Mouse (Mus musculus) midbrain, postnatal 0 days (tissue): ENCODE results near the gene Cabs1. TPM values are rescaled to one million over a fixed set of nuclear protein-coding genes. Genes with fewer than 3 reads are reported as not detected.

Experiments used
- ATAC-seq: fragments of 200-750 bp; cut with Nextera tagmentation; 2 replicates; pipeline ENCODE4 v1.8.0; 2017; ENCODE audit warnings: moderate number of reproducible peaks, mild to moderate bottlenecking, moderate TSS enrichment, moderate library complexity; ENCODE audit not compliant: low FRiP score
- DNase-seq: peaks from one replicate; pipeline ENCODE4 v3.0.0-alpha.2; 2015; ENCODE audit warnings: low spot score
- H3K27ac ChIP-seq: fragments of 300-500 bp; sonication (generic); 2 replicates; pipeline ENCODE4 v1.5.1; 2014; ENCODE audit warnings: low read depth, mild to moderate bottlenecking, low read length, mixed read lengths
- H3K27me3 ChIP-seq: fragments of 300-500 bp; sonication (generic); 2 replicates; pipeline ENCODE4 v1.6.1; 2014; ENCODE audit warnings: low read length, control low read depth, mixed read lengths; ENCODE audit not compliant: insufficient read depth
- H3K36me3 ChIP-seq: fragments of 300-500 bp; sonication (generic); 2 replicates; pipeline ENCODE4 v1.6.1; 2014; ENCODE audit warnings: low read length, control low read depth, mixed read lengths; ENCODE audit not compliant: insufficient read depth
- H3K4me1 ChIP-seq: fragments of 300-500 bp; sonication (generic); 2 replicates; pipeline ENCODE4 v1.6.1; 2014; ENCODE audit warnings: mild to moderate bottlenecking, control low read depth, antibody characterized with exemption, low read length, mixed read lengths; ENCODE audit not compliant: insufficient read depth
- H3K4me2 ChIP-seq: fragments of 300-500 bp; sonication (generic); 2 replicates; pipeline ENCODE4 v1.6.1; 2014; ENCODE audit warnings: low read depth, mild to moderate bottlenecking, low read length, mixed read lengths; ENCODE audit not compliant: poor library complexity, severe bottlenecking
- H3K4me3 ChIP-seq: fragments of 300-500 bp; sonication (generic); 2 replicates; pipeline ENCODE4 v1.5.1; 2014; ENCODE audit warnings: low read depth, mild to moderate bottlenecking, low read length, moderate library complexity
- H3K9ac ChIP-seq: fragments of 300-500 bp; sonication (generic); replicated peaks from 2 replicates; pipeline ENCODE4 v1.6.1; 2014; ENCODE audit warnings: mild to moderate bottlenecking, low read length, moderate library complexity, mixed read lengths; ENCODE audit not compliant: poor library complexity, severe bottlenecking
- H3K9me3 ChIP-seq: fragments of 300-500 bp; sonication (generic); 2 replicates; pipeline ENCODE4 v1.6.1; 2016; ENCODE audit warnings: low read length, control low read depth
- CTCF ChIP-seq: IDR thresholded peaks from 2 replicates; pipeline ENCODE4 v1.5.1; 2016; ENCODE audit warnings: antibody characterized with exemption, mild to moderate bottlenecking
- WGBS: fragments of 180-500 bp; shearing (Covaris S2); extraction: QIAGEN DNeasy Blood & Tissue Kit; methylation state at CpG from one replicate; pipeline ENCODE4 v1.1.7; 2014; 5-methylcytosine and 5-hydroxymethylcytosine counted together
- polyA plus RNA-seq: library from polyadenylated mRNA; unstranded; fragments of >200 nt; fragmentation: Nextera tagmentation; extraction: Ambion mirVana; gene quantifications from 2 replicates; pipeline ENCODE4 v1.2.1, GENCODE M21; 2015
- total RNA-seq: library from RNA; depleted of rRNA; stranded (reverse); fragments of >200 nt; gene quantifications from 2 replicates; pipeline ENCODE4 v1.2.3, GENCODE M21; 2014; rRNA removed

Gene Cabs1
- total RNA-seq: not detected in 2 replicates
- polyA plus RNA-seq: not detected in 2 replicates

DNA sequence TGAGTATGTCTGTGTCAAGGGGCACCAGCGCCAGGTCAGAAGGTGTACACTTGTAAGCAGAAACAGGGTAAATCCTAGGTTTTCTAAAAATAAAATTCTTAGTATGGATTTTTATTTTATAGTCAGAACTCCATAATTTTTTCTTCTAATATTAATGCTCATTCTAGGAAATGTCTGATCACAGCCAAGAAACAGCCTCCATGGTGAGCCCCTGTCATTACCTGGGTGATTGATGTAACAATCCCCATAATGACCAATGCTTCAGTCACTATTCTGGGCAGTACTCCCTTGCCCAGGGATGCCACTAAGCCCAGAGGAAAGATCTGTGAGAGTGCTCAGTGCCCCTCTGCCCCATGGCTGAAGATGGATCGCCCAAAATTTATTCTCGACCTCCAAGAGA, at the start of gene Cabs1:
TSS of gene Cabs1 (plus strand) at position 301 of the 400 bp plus-strand sequence.
- Histone ChIP-seq H3K27me3 (no peaks in the 10 kb centered on the region), H3K4me3 (no peak within 1 kb of the TSS), H3K4me2 (no peak within 1 kb of the TSS), H3K9ac (no peak within 1 kb of the TSS), H3K27ac (no peak within 1 kb of the TSS), H3K9me3 (no peaks in the 10 kb centered on the region), H3K4me1 (no peaks in the 10 kb centered on the region), H3K36me3 (no peaks in the 10 kb centered on the region)
- DNase-seq (no peak), ATAC-seq (no peak)
- no peak for TF ChIP-seq CTCF
- 89% methylated on average over 3 of the region's 3 CpGs for WGBS

- no peak for ATAC-seq
- Histone ChIP-seq H3K9ac (no peak overlapping the region), H3K27me3 (no peaks in the 10 kb centered on the region), H3K9me3 (no peaks in the 10 kb centered on the region), H3K27ac (no peak overlapping the region), H3K4me3 (no peak overlapping the region), H3K36me3 (no peaks in the 10 kb centered on the region), H3K4me2 (no peak overlapping the region), H3K4me1 (no peaks in the 10 kb centered on the region)
- no peak for DNase-seq
- no peak for TF ChIP-seq CTCF
- WGBS: 41% methylated on average over 1 of the region's 1 CpGs
Measured at GRCm38 (mm10) chr5:87931603-87932002, 47.6 kb upstream of the Cabs1 start.

DNA sequence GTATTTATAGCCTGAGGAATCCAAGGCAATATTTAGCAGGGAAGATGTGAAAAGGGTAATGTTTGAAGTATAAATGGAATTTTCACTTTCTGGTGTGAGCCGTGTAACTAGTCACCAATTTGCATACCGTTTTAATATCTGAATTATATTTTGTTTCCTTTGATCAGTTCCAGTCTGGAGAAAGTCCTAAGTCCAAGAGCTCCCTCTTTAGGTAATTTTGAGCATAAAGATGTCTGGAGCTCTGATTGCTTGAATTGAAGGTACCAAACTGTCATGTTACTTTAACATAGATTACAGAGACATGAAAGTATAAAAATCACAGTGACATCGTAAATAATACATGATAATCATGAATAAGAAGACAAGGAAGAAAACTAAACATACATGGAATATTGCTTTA, 38.5 kb upstream of the Cabs1 start:
- peak; percentile 73 for TF ChIP-seq CTCF
- H3K4me3 ChIP-seq: no peak overlapping the region
- H3K27me3 ChIP-seq: no peaks in the 10 kb centered on the region
- H3K27ac ChIP-seq: no peak overlapping the region
- DNase-seq: peak; percentile 59
- H3K9ac ChIP-seq: no peak overlapping the region
- no peaks in the 10 kb centered on the region for H3K36me3 ChIP-seq
- H3K4me1 ChIP-seq: no peaks in the 10 kb centered on the region
- H3K4me2 ChIP-seq: no peak overlapping the region
- ATAC-seq: peak; percentile 44; the same call in 1 of the 2 replicates
- 25% methylated on average over 3 of the region's 3 CpGs for WGBS
- H3K9me3 ChIP-seq: no peaks in the 10 kb centered on the region

DNA sequence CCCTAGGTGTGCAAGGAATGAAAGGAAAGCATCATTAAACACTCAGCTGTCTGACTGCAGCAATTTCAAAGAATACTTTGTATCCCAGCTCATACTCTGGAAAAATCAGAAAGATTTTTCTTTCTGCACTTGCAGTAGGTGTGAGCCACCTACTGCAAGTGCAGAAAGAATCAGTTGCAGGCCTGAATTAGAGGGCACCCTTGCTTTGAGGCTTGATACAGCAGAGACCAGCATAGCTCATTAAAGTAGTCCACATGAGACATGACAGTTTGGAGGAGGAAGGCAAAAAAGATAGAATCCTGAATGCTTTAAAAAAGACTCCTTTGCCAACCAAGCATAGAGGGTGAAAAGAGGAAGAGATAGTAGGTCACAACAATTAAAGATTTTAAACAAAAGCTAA, 36.7 kb upstream of the Cabs1 start:
- ATAC-seq (no peak), DNase-seq (no peak)
- Histone ChIP-seq H3K27me3 (no peaks in the 10 kb centered on the region), H3K4me1 (no peaks in the 10 kb centered on the region), H3K4me3 (no peak overlapping the region), H3K4me2 (no peak overlapping the region), H3K36me3 (no peaks in the 10 kb centered on the region), H3K27ac (no peak overlapping the region), H3K9ac (no peak overlapping the region), H3K9me3 (no peaks in the 10 kb centered on the region)
- no peak for TF ChIP-seq CTCF

GRCm38 (mm10) chr5:87951836-87952235, 27.4 kb upstream of the Cabs1 start:
- TF ChIP-seq CTCF: no peak

DNA sequence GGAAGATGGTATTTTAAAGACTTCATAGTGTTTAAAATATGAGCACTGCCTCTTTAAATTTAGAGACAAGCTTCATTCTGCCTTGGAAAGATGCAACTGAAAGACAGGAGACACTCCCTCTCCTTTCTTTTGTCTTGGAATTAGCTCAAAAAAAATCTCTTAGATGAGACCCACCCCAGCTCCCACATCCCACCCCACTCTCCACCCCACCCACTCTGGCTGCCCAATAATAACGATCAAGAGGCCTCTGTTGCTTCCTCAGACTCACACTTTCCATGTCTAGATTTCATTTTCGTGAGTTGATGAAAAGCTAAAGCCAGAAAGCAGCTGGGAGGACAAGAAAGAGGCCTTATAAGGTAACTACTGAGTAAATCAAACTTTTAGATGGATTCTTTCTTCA, 10.0 kb upstream of the Cabs1 start, which contains the start of the genes 2310003L06Rik and Gm28434:
TSS of gene 2310003L06Rik (plus strand) at position 259 of the 400 bp plus-strand sequence.
TSS of gene Gm28434 (plus strand) at position 317 of the 400 bp plus-strand sequence.
- ATAC-seq (no peak), DNase-seq (no peak)

More at GRCm38 (mm10) chr5:87951836-87952235, 27.4 kb upstream of the Cabs1 start:
- H3K27ac ChIP-seq: no peak overlapping the region
- H3K9ac ChIP-seq: no peak overlapping the region
- no peaks in the 10 kb centered on the region for H3K9me3 ChIP-seq
- no peaks in the 10 kb centered on the region for H3K27me3 ChIP-seq
- H3K36me3 ChIP-seq: no peaks in the 10 kb centered on the region
- no peaks in the 10 kb centered on the region for H3K4me1 ChIP-seq
- ATAC-seq (no peak), DNase-seq (no peak)
- no peak overlapping the region for H3K4me2 ChIP-seq
- H3K4me3 ChIP-seq: no peak overlapping the region

More for the DNA sequence above, 10.0 kb upstream of the Cabs1 start, which contains the start of the genes 2310003L06Rik and Gm28434:
- Histone ChIP-seq H3K27me3 (no peaks in the 10 kb centered on the region), H3K36me3 (no peaks in the 10 kb centered on the region), H3K4me1 (no peaks in the 10 kb centered on the region), H3K9me3 (no peaks in the 10 kb centered on the region), H3K9ac (no peak within 1 kb of the TSS), H3K27ac (no peak within 1 kb of the TSS), H3K4me3 (no peak within 1 kb of the TSS), H3K4me2 (no peak within 1 kb of the TSS)
- TF ChIP-seq CTCF: no peak
- WGBS: 56% methylated on average over 2 of the region's 2 CpGs
